Mouse (Mus musculus): ENCODE data around the gene Plppr3. TPM values are rescaled to one million over a fixed set of nuclear protein-coding genes. Genes with fewer than 3 reads are reported as not detected.
"Not testable (repeated sequence)": the region's sequence is repeated elsewhere in the genome, so short reads cannot be mapped to it uniquely, and the experiment has no call there.

Plppr3 gene
- polyA plus RNA-seq, 1 experiment from 2014 or later: 6.2 TPM

- peaks cover 19% of the 10 kb centered on the region; the same call in 1 of the 2 replicates for H3K36me3 ChIP-seq (ENCODE audit: control insufficient read depth, insufficient read depth)
- H3K9ac ChIP-seq (ENCODE audit: low read depth, low read length); H3K9me3 ChIP-seq (ENCODE audit: control insufficient read depth); H3K4me1 ChIP-seq (replicated peaks; ENCODE audit: control insufficient read depth, insufficient read depth, low read length); H3K27ac ChIP-seq (ENCODE audit: low read depth, low read length); H3K4me2 ChIP-seq (replicated peaks; ENCODE audit: low read depth); H3K4me3 ChIP-seq (ENCODE audit: low read depth, low read length); H3K27me3 ChIP-seq (replicated peaks; ENCODE audit: control insufficient read depth, insufficient read depth, low read length): not testable (repeated sequence)
- peak; percentile 86 for TF ChIP-seq CTCF (IDR thresholded peaks at IDR 0.05; ENCODE audit: low read depth)
- WGBS: 43% methylated on average over 22 of the region's 22 CpGs
- ATAC-seq: peak; percentile 45
Measured at GRCm38 (mm10) chr10:79892451-79893118, 18.2 kb upstream of the Plppr3 start.

DNA sequence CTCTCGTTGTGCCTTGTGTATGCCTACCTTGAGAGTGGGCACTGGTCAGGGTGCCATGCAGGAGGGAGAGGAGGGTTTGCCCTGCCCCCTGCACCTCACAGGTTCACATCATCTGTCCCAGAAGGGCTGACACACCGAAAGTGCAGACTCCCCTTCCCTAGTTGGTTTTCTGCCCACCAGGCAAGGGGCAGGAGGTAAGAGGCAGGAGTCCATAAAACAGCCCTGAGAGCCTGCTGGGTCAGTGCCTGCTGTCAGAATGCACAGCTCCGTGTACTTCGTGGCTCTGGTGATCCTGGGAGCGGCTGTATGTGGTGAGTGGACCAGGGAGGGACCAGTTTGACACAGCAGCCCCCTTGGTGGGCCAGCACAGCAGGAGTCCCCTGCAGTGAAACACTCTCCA, 16.2 kb upstream of the Plppr3 start, which contains the start of gene Cfd:
Gene Cfd, plus strand, starts transcription at position 184 of the 400 bp plus-strand sequence.
- no peak within 1 kb of the TSS for H3K9ac ChIP-seq (ENCODE audit: low read depth, low read length)
- no peak for ATAC-seq
- no peaks in the 10 kb centered on the region for H3K27me3 ChIP-seq (replicated peaks; ENCODE audit: control insufficient read depth, insufficient read depth, low read length)
- H3K27ac ChIP-seq (ENCODE audit: low read depth, low read length): no peak within 1 kb of the TSS
- H3K4me3 ChIP-seq (ENCODE audit: low read depth, low read length): no peak within 1 kb of the TSS
- H3K36me3 ChIP-seq (ENCODE audit: control insufficient read depth, insufficient read depth): peaks cover 3% of the 10 kb centered on the region; the same call in 1 of the 2 replicates
- no peak within 1 kb of the TSS for H3K4me2 ChIP-seq (replicated peaks; ENCODE audit: low read depth)
- TF ChIP-seq CTCF (IDR thresholded peaks at IDR 0.05; ENCODE audit: low read depth): no peak
- 45% methylated on average over 5 of the region's 5 CpGs for WGBS
- H3K4me1 ChIP-seq (replicated peaks; ENCODE audit: control insufficient read depth, insufficient read depth, low read length): no peaks in the 10 kb centered on the region
- no peaks in the 10 kb centered on the region for H3K9me3 ChIP-seq (ENCODE audit: control insufficient read depth)

DNA sequence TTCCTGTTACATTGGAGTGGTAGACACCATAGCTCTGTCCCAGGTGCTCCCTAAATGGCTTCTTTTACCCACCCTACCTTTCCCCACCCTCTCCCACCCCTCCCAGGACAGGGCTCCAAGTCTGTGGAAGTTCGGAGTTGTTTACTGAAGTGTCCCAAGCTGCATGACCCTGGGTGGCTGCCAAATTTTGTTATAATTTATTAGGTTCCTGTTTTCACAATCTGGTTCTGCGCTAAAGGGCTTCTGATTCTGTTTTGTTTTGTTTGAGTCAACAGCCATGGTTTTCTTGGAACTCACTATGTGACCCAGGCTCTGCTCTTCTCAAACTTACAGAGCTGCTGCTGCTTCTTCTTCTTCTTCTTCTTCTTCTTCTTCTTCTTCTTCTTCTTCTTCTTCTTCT, 15.0 kb upstream of the Plppr3 start:
- Histone ChIP-seq H3K9ac (ENCODE audit: low read depth, low read length) (no peak overlapping the region), H3K4me3 (ENCODE audit: low read depth, low read length) (no peak overlapping the region), H3K4me1 (replicated peaks; ENCODE audit: control insufficient read depth, insufficient read depth, low read length) (no peaks in the 10 kb centered on the region), H3K9me3 (ENCODE audit: control insufficient read depth) (no peaks in the 10 kb centered on the region), H3K36me3 (ENCODE audit: control insufficient read depth, insufficient read depth) (no peaks in the 10 kb centered on the region), H3K27ac (ENCODE audit: low read depth, low read length) (no peak overlapping the region), H3K27me3 (replicated peaks; ENCODE audit: control insufficient read depth, insufficient read depth, low read length) (no peaks in the 10 kb centered on the region), H3K4me2 (replicated peaks; ENCODE audit: low read depth) (no peak overlapping the region)
- no peak for TF ChIP-seq CTCF (IDR thresholded peaks at IDR 0.05; ENCODE audit: low read depth)
- no peak for ATAC-seq
- WGBS: 46% methylated on average over 2 of the region's 2 CpGs

DNA sequence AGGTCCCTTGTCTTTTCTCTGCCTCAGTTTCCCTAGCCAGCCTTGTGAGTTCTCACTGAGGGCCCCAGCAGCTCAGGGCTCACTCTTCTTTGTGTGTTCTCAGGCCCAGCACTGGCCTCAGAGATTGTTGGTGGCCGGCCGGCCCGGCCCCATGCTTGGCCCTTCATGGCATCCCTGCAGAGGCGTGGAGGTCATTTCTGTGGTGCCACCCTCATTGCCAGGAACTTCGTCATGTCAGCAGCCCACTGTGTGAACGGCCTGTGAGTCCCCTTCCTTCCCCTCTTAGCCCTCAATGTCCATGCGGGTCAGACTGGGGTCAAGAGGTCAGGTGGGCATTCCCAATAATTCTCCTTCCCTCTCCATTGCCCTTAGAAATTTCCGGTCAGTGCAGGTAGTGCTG, 12.2 kb upstream of the Plppr3 start:
- Histone ChIP-seq H3K27me3 (replicated peaks; ENCODE audit: control insufficient read depth, insufficient read depth, low read length) (0 out of 2 replicates have a peak, but pooled peaks cover 9% of the 10 kb centered on the region), H3K27ac (ENCODE audit: low read depth, low read length) (no peak overlapping the region), H3K9ac (ENCODE audit: low read depth, low read length) (no peak overlapping the region), H3K4me1 (replicated peaks; ENCODE audit: control insufficient read depth, insufficient read depth, low read length) (0 out of 2 replicates have a peak, but pooled peaks cover 2% of the 10 kb centered on the region), H3K4me2 (replicated peaks; ENCODE audit: low read depth) (no peak overlapping the region), H3K9me3 (ENCODE audit: control insufficient read depth) (no peaks in the 10 kb centered on the region), H3K4me3 (ENCODE audit: low read depth, low read length) (no peak overlapping the region), H3K36me3 (ENCODE audit: control insufficient read depth, insufficient read depth) (no peaks in the 10 kb centered on the region)
- 79% methylated on average over 8 of the region's 8 CpGs for WGBS
- ATAC-seq: no peak
- TF ChIP-seq CTCF (IDR thresholded peaks at IDR 0.05; ENCODE audit: low read depth): no peak

- no peaks in the 10 kb centered on the region for H3K36me3 ChIP-seq (ENCODE audit: control insufficient read depth, insufficient read depth)
- 91% methylated on average over 6 of the region's 6 CpGs for WGBS
- 0 out of 2 replicates have a peak, but pooled peaks cover 9% of the 10 kb centered on the region for H3K27me3 ChIP-seq (replicated peaks; ENCODE audit: control insufficient read depth, insufficient read depth, low read length)
- H3K27ac ChIP-seq (ENCODE audit: low read depth, low read length): no peak within 1 kb of the TSS
- no peak within 1 kb of the TSS for H3K4me2 ChIP-seq (replicated peaks; ENCODE audit: low read depth)
- no peaks in the 10 kb centered on the region for H3K9me3 ChIP-seq (ENCODE audit: control insufficient read depth)
- H3K4me1 ChIP-seq (replicated peaks; ENCODE audit: control insufficient read depth, insufficient read depth, low read length): 0 out of 2 replicates have a peak, but pooled peaks cover 2% of the 10 kb centered on the region
- TF ChIP-seq CTCF (IDR thresholded peaks at IDR 0.05; ENCODE audit: low read depth): no peak
- no peak for ATAC-seq
- H3K4me3 ChIP-seq (ENCODE audit: low read depth, low read length): no peak within 1 kb of the TSS
- no peak within 1 kb of the TSS for H3K9ac ChIP-seq (ENCODE audit: low read depth, low read length)
Measured at GRCm38 (mm10) chr10:79886054-79886453, 11.6 kb upstream of the Plppr3 start, which contains the start of gene Elane. Gene Elane (plus strand): TSS chr10:79886247.

DNA sequence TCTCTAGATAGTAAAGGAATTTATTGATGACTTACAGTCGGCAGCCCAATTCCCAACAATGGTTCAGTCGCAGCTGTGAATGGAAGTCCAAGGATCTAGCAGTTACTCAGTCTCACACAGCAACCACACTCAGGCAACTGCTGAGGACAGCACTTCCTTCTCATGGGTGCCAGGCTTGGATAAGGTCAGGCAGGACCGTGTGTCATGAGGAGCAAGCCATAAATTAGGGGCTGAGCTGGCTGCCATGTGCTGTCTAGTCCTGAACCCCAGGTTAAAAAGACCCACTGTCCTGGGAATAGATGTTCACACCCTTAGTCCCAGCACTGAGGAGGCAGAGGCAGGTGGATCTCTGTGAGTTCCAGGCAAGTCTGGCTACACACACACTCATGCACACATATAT, 10.5 kb upstream of the Plppr3 start:
- not testable (repeated sequence) for H3K4me2 ChIP-seq (replicated peaks; ENCODE audit: low read depth); H3K9me3 ChIP-seq (ENCODE audit: control insufficient read depth); H3K36me3 ChIP-seq (ENCODE audit: control insufficient read depth, insufficient read depth); H3K27me3 ChIP-seq (replicated peaks; ENCODE audit: control insufficient read depth, insufficient read depth, low read length); H3K4me3 ChIP-seq (ENCODE audit: low read depth, low read length); H3K4me1 ChIP-seq (replicated peaks; ENCODE audit: control insufficient read depth, insufficient read depth, low read length); H3K27ac ChIP-seq (ENCODE audit: low read depth, low read length); ATAC-seq; H3K9ac ChIP-seq (ENCODE audit: low read depth, low read length)
- WGBS: 50% methylated on average over 3 of the region's 3 CpGs

Data from intestine, postnatal 0 days (tissue).